Mouse (Mus musculus) fat pad, adult 2 months (tissue): ENCODE data around the gene Olfr487.
"Not testable (repeated sequence)": the region's sequence is repeated elsewhere in the genome, so short reads cannot be mapped to it uniquely, and the experiment has no call there.

Experiments used
- DNase-seq: peaks from one replicate; pipeline ENCODE4 v3.0.0-alpha.2; 2011; ENCODE audit warnings: low read depth, low spot score; ENCODE audit errors: extremely low read depth

Olfr487 gene

DNA sequence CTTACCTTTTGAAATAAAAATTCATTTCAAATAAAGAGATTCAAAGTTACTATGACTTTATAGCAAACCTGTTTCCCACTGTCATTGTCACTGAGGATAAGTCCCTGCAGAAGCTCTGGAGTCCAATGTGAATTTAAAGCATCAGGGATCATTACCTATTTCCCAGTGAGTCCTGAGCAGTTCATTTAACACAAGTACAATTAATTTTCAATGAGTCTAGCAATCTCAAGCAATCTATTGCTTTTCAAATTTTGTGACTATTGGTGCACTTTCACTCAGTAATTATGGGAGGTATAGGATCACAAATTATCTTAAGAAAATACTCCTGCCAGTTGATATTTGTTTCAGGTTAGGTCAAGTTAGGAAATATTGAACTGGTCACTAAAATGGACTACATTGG lies at the start of gene Olfr487:
Gene Olfr487 (minus strand): TSS at position 101 of the 400 bp plus-strand sequence.
- not testable (repeated sequence) for DNase-seq

DNA sequence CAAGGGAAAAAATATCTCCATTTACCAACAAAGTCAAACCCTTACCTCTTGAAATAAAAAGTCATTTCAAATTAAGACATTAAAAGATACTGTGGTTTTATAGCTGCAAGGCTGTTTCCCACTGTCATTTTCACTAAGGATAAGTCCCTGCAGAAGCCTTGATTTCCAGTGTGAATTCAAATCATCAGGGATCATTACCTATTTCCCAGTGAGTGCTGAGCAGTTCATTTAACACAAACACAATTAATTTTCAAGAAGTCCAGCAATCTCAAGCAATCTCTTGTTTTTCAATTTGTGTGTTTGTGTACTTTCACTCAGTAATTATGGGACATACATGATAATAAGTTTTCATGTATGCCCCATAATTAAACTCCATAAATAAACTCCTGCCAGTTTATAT lies 43.8 kb upstream of the Olfr487 start, which contains the start of gene Olfr488:
Gene Olfr488 (minus strand): TSS at position 101 of the 400 bp plus-strand sequence.
- no peak for DNase-seq

DNA sequence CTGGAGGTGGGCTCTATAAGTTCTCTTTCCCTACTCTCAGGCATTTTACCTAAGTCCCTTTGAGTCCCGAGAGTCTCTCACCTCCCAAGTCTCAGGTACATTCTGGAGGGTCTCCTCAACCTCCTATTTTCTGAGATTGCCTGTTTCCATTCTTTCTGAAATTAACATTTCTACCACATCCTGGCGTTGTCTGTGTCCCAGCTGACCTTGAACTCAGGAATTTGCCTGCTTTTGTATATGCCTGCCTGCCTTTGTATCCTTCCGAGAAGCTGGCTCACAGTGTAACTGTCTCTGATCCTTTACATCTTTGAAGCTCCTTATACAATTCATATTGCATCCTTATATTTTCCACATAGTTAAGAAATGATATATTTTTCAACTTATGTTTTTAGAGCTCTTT lies 19.1 kb upstream of the Olfr487 start:
- no peak for DNase-seq

DNA sequence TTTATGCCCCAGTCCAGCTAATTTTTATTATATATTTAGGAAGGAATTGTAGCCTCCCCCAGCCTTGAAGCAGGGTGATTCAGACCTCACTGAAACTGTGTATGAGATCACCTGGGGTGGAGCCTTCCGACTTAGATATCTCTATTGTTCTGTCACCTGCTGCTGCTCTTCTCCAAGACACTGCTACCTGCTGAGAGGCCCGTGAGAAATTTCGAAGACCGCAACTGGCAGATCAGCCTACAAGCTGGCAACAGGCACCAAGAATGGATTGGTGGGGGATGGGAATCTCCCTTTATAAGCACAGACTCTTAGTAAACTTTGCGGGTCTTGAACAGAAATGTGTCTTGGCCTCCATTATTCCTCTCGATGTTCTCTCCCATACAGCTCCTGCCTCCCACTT lies 17.5 kb downstream of the Olfr487 start:
- DNase-seq = no peak

DNA sequence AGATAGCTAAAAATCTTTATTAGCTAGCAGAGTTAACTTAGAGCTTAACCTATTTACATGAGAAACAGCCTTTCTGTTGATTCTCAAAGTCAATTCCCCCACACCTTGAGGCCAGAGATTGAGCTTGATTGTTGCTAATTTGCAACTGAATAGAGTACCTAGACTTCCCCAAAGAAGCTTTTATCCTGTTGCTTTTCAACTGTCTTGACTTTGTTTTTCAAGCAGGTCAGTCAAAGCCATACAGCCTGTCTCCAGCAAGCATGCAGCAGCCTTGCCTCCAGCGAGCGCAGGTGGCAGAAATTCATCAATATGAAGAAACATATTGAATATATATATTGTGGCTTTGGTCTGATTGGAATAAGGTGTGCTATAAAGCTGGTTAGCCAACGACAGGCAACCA lies 18.1 kb downstream of the Olfr487 start:
- DNase-seq = not testable (repeated sequence)

DNA sequence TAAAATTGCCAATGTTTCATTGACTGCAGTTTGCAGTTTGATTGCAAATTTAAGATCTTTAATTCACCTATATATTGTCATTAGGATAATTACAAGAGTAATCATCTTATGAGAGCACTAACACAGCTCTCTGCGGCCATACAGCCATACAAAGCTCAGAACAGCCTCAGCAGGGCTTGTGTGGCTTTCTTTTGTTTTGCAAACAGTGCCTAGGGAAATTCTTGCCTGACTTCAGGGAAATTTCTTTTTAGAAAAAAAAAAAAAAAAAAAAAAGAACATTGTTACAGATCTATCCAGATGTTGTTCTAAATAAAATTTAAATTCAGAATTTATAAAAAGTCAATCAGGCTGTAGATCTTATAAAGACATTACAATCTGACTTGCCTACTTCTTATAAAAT lies 21.7 kb downstream of the Olfr487 start:
- not testable (repeated sequence) for DNase-seq

DNA sequence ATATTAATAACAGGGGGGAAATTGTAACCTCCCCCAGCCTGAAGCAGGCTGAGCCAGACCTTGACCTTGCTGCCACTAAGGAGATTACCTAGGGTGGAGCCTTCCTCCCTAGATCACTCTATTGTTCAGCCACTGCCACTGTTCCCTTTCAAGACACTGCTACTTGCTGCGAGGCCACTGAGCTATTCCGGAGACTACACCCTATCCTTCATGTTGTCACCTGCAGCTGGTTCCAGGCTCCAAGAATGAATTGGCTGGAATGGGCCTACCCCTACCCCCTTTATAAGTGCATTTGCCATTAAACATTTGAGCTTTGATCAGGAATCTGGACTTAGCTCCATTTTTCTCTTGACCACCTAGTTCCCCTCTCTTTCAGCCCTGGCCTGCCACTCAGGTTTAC lies 23.2 kb downstream of the Olfr487 start:
- DNase-seq = not testable (repeated sequence)

DNA sequence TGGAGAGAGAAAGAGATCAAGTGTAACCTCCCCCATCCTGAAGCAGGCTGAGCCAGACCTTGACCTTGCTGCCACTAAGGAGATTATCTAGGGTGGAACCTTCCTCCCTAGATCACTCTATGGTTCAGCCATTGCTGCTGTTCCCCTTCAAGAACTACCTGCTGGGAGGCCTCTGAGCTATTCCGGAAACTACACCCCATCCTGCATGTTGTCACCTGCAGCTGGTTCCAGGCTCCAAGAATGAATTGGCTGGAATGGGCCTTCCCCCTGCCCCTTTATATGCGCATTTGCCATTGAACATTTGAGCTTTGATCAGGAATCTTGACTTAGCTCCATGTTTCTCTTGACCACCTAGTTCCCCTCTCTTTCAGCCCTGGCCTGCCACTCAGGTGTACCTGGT lies 29.2 kb downstream of the Olfr487 start:
- not testable (repeated sequence) for DNase-seq

DNA sequence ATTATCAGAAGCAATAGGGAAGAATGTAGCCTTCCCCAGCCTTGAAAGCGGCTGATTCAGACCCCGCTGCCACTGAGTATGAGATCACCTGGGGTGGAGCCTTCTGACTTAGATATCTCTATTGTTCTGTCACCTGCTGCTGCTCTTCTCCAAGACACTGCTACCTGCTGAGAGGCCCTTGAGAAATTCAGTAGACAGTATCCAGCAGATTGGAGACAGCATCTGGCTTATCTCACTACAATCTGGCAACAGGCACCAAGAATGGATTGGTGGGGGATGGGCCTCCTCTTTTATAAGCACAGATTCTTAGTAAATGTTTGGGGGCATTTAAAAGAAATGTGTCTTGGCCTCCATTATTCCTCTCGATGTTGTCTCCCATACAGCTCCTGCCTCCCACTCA lies 30.0 kb downstream of the Olfr487 start:
- DNase-seq = not testable (repeated sequence)

DNA sequence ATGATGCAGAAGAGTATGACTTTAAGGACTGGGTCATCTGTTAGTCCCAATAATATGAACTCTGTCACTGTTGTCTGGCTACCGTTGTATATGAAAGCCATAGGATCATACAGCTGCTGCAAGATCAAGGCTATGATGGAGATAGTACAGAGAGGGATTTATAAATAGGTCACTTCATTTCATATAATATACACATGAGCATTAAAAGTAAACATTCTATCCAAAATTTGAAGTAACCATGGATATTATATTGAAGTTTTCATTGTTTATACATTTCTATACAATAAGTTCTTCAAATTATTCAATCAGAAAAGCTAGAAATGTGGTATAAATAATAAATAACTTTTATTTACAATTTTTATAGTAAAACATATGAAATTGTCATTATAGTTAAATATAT lies 41.8 kb downstream of the Olfr487 start, which contains the start of gene Olfr486:
Gene Olfr486 (minus strand): TSS at position 101 of the 400 bp plus-strand sequence.
- not testable (repeated sequence) for DNase-seq

DNA sequence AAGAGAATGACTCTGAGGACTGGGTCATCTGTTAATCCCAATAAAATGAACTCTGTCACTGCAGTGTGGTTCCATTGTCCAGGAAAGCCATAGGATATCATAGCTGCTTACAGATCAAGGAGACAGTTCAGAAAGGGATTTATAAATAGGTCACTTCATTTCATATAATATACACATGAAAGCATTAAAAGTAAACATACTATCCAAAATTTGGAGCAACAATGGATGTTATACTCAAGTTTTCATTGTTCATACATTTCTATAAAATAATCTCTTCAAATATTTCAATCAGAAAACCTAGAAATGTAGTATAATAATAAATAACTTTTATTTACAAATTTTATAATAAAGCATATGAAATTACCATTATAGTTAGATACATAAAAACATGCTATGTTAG lies 54.7 kb downstream of the Olfr487 start, which contains the start of gene Olfr485:
Gene Olfr485 (minus strand): TSS at position 101 of the 400 bp plus-strand sequence.
- DNase-seq = no peak
